Mouse (Mus musculus) ES-E14 (cell line): Measurements from ENCODE around the gene Otog. TPM values are rescaled to one million over a fixed set of nuclear protein-coding genes. Genes with fewer than 3 reads are reported as not detected.

Experiments used
- DNase-seq: peaks from one replicate; pipeline ENCODE4 v3.0.0-alpha.2; 2013; ENCODE audit warnings: low read depth, low spot score
- H3K27ac ChIP-seq: 2 replicates; pipeline ENCODE4 v1.5.1; 2012; ENCODE audit warnings: low read depth, mild to moderate bottlenecking, low read length, moderate library complexity, mixed read lengths; ENCODE audit not compliant: poor library complexity, insufficient read depth, severe bottlenecking
- H3K36me3 ChIP-seq: 2 replicates; pipeline ENCODE4 v1.6.1; 2012; ENCODE audit warnings: mild to moderate bottlenecking, low read length, moderate library complexity, mixed read lengths; ENCODE audit not compliant: control insufficient read depth, poor library complexity, insufficient read depth, severe bottlenecking
- H3K4me1 ChIP-seq, 2 experiments: fragments of 150-350 bp in 1 of 2; sonication (generic) in 1 of 2; 2 replicates each; pipeline ENCODE4 v1.6.1; 2012; ENCODE audit warnings: low read length in 2 of 2, mild to moderate bottlenecking in 1 of 2, mixed read lengths in 1 of 2; ENCODE audit not compliant: control insufficient read depth in 2 of 2, insufficient read depth in 2 of 2, poor library complexity in 1 of 2
- H3K4me3 ChIP-seq, 2 experiments: fragments of 150-350 bp in 1 of 2; sonication (generic) in 1 of 2; 2 replicates each; pipeline ENCODE4 v1.5.1; 2012; ENCODE audit warnings: low read length in 2 of 2, low read depth in 1 of 2, mild to moderate bottlenecking in 1 of 2, mixed read lengths in 1 of 2; ENCODE audit not compliant: insufficient read depth in 1 of 2, poor library complexity in 1 of 2, severe bottlenecking in 1 of 2
- H3K9ac ChIP-seq: 2 replicates; pipeline ENCODE4 v1.6.1; 2012; ENCODE audit warnings: low read depth, mild to moderate bottlenecking, low read length, mixed read lengths; ENCODE audit not compliant: poor library complexity, insufficient read depth, severe bottlenecking
- H3K9me3 ChIP-seq: fragments of 150-350 bp; sonication (generic); 2 replicates; pipeline ENCODE4 v1.6.1; 2012; ENCODE audit warnings: low read depth, mild to moderate bottlenecking, low read length; ENCODE audit not compliant: control insufficient read depth, insufficient read depth
- CHD2 ChIP-seq: IDR thresholded peaks from 2 replicates; pipeline ENCODE4 v1.6.1; 2014; ENCODE audit warnings: mild to moderate bottlenecking, low read depth, low read length, inconsistent platforms
- HCFC1 ChIP-seq: IDR thresholded peaks from 2 replicates; pipeline ENCODE4 v1.6.1; 2012; ENCODE audit warnings: low read length, inconsistent platforms, borderline replicate concordance; ENCODE audit not compliant: insufficient read depth
- MAFK ChIP-seq: IDR thresholded peaks from 2 replicates; pipeline ENCODE4 v1.6.1; 2014; ENCODE audit warnings: mild to moderate bottlenecking, low read depth, low read length, inconsistent platforms; ENCODE audit not compliant: insufficient read depth
- ZC3H11A ChIP-seq: IDR thresholded peaks from 2 replicates; pipeline ENCODE4 v1.6.1; 2012; ENCODE audit warnings: low read depth, mild to moderate bottlenecking, inconsistent platforms, low read length, borderline replicate concordance
- ZNF384 ChIP-seq: IDR thresholded peaks from 2 replicates; pipeline ENCODE4 v1.6.1; 2012; ENCODE audit warnings: low read depth, low read length, inconsistent platforms
- in situ Hi-C, 2 experiments: fragments of 600-800 bp; cut with MboI; formaldehyde crosslinking; loops; one replicate each; pipeline ENCODE4 v1.15.1; 2025; ENCODE audit warnings: low sequenced_read_pairs in 2 of 2, inconsistent platforms in 1 of 2; ENCODE audit not compliant: unreplicated experiment in 2 of 2
- total RNA-seq: library from RNA; depleted of rRNA; stranded (reverse); fragments of 300-350 nt; gene quantifications from 2 replicates; pipeline ENCODE4 v1.2.3, GENCODE M21; 2012; rRNA removed

Gene Otog
- total RNA-seq = 0.16 and 0.22 TPM in 2 replicates

GRCm38 (mm10) chr7:46240696-46241095, at the start of gene Otog:
Gene Otog, plus strand, starts transcription at chr7:46240987.
- Histone ChIP-seq H3K27ac (no peak within 1 kb of the TSS), H3K9ac (no peak within 1 kb of the TSS), H3K4me3 (no peak within 1 kb of the TSS), H3K4me1 (no peaks in the 10 kb centered on the region), H3K9me3 (no peaks in the 10 kb centered on the region), H3K36me3 (no peaks in the 10 kb centered on the region)
- TF ChIP-seq ZC3H11A (no peak), CHD2 (no peak), HCFC1 (no peak), ZNF384 (no peak), MAFK (no peak)
- DNase-seq = no peak
- in situ Hi-C loops = no loop called here

DNA sequence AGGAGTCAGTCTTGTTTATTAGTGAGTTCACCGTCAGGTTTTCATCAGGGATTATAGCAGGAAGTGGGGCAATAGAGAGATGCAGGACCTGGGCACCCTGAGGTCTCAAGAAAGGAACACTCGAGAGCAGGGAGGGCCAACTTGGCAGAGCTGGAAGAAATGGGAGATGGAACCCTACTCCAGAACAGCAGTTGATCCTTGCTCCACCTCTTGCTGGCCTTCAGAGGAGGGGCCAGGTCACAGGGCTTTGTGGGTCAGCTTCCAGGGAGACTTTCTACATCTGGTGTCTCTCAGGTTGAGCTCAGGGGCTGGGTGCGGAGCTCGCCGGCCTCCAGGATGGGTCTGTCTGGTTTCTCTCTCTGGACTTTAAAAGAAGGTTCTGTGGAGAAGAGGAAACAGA, 45.4 kb upstream of the Otog start:
- no peaks in the 10 kb centered on the region for H3K9me3 ChIP-seq
- in situ Hi-C loops = loop anchor here in 1 of 2 experiments (10.0 kb wide), 1 partner anchor 101 kb away; no protein-coding TSS in a partner anchor

GRCm38 (mm10) chr7:46200021-46200420, 40.8 kb upstream of the Otog start:
- Histone ChIP-seq H3K9me3 (no peaks in the 10 kb centered on the region), H3K4me1 (no peaks in the 10 kb centered on the region), H3K9ac (no peak overlapping the region), H3K27ac (no peak overlapping the region), H3K4me3 (no peak overlapping the region), H3K36me3 (no peaks in the 10 kb centered on the region)
- TF ChIP-seq CHD2 (no peak), MAFK (no peak), HCFC1 (no peak), ZNF384 (no peak), ZC3H11A (no peak)
- DNase-seq = no peak
- in situ Hi-C loops = no loop called here

More for the DNA sequence above, 45.4 kb upstream of the Otog start:
- no peaks in the 10 kb centered on the region for H3K36me3 ChIP-seq
- no peak overlapping the region for H3K4me3 ChIP-seq
- H3K9ac ChIP-seq = no peak overlapping the region
- no peaks in the 10 kb centered on the region for H3K4me1 ChIP-seq
- TF ChIP-seq ZC3H11A (no peak), MAFK (no peak), CHD2 (no peak), HCFC1 (no peak), ZNF384 (no peak)
- H3K27ac ChIP-seq = no peak overlapping the region
- no peak for DNase-seq

DNA sequence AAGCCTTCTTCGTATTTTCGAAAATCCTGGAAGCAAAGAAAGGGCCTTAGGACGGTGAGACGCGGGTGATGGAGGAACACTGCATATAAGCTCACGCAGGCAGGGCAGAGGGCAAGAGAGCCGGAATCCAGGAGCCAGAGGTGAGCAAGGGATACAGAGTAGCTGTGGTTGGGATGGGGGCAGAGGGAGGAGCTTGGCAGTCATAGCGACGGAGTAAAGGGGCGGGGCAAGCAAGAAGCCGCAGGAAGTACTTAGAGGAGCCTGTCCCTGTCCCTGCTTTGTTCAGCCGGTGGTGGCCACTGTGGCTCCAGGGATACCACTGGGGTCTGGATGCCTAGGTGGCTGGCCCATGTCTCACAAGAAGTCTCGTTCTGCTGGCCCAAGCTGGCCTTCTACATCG, 39.1 kb upstream of the Otog start:
- H3K36me3 ChIP-seq = no peaks in the 10 kb centered on the region
- no peak overlapping the region for H3K4me3 ChIP-seq
- no peak for DNase-seq

GRCm38 (mm10) chr7:46204046-46204471, 36.7 kb upstream of the Otog start:
- no peak overlapping the region; the same call in 1 of the 2 replicates for H3K27ac ChIP-seq
- no peak for DNase-seq
- H3K4me3 ChIP-seq = no peak overlapping the region
- in situ Hi-C loops = no loop called here
- H3K4me1 ChIP-seq = no peaks in the 10 kb centered on the region
- H3K36me3 ChIP-seq = no peaks in the 10 kb centered on the region
- TF ChIP-seq ZNF384 (no peak), ZC3H11A (no peak), HCFC1 (no peak), CHD2 (no peak), MAFK (no peak)
- no peaks in the 10 kb centered on the region for H3K9me3 ChIP-seq
- no peak overlapping the region for H3K9ac ChIP-seq

More for the DNA sequence above, 39.1 kb upstream of the Otog start:
- Histone ChIP-seq H3K9ac (no peak overlapping the region), H3K9me3 (no peaks in the 10 kb centered on the region), H3K27ac (no peak overlapping the region), H3K4me1 (no peaks in the 10 kb centered on the region)
- TF ChIP-seq CHD2 = no peak
- no peak for TF ChIP-seq ZNF384
- TF ChIP-seq HCFC1 = no peak
- TF ChIP-seq MAFK = no peak
- TF ChIP-seq ZC3H11A = no peak
- in situ Hi-C loops = no loop called here
